ENCODE assay signal across 25 mouse cellular contexts in genomic region chr6:31183127-31183526, GRCm38 (mm10).
DNase-seq lines count a peak whose midpoint lies in the region; ATAC-seq and TF ChIP-seq lines count a peak whose summit lies in the region.
"Had no signal": no experiment of that assay in that cellular context is flagged by ENCODE, and none has a peak within 500 bp of the region (broad histone marks: within the 10 kb centered on the region; RNA-seq: fewer than 3 reads in every experiment).

No protein-coding gene starts in this region.

- no peak for ATAC-seq in lung, embryonic 14.5 days (ENCODE audit: insufficient read depth)
- ATAC-seq in liver, embryonic 16.5 days (ENCODE audit: low read depth), result peak; percentile 76
- no peak for ATAC-seq in forebrain, embryonic 11.5 days (replicated peaks; ENCODE audit: low FRiP score)
- ATAC-seq: forebrain, embryonic 13.5 days; lung, postnatal 0 days; Patski had no signal

- no peaks in the 10 kb centered on the region for H3K27me3 ChIP-seq in lung, embryonic 14.5 days (ENCODE audit: insufficient read depth, low read length)
- H3K27me3 ChIP-seq in liver, adult 2 months (ENCODE audit: control insufficient read depth, insufficient read depth, low read length), result no peaks in the 10 kb centered on the region
- H3K27me3 ChIP-seq in liver, embryonic 16.5 days (ENCODE audit: control insufficient read depth, insufficient read depth, low read depth, low read length), result no peaks in the 10 kb centered on the region
- no peaks in the 10 kb centered on the region for H3K27me3 ChIP-seq in thymus, adult 2 months (ENCODE audit: control insufficient read depth, insufficient read depth, low read length)
- H3K27me3 ChIP-seq in forebrain, embryonic 11.5 days (ENCODE audit: control insufficient read depth, insufficient read depth, low read length), result no peaks in the 10 kb centered on the region
- H3K27me3 ChIP-seq: CH12.LX; forebrain, embryonic 13.5 days; heart, embryonic 13.5 days; hindbrain, embryonic 15.5 days; midbrain, embryonic 12.5 days; neural tube, embryonic 15.5 days; Patski had no signal

- no peaks in the 10 kb centered on the region for H3K9me3 ChIP-seq in lung, embryonic 14.5 days (ENCODE audit: low read depth, low read length)
- no peaks in the 10 kb centered on the region for H3K9me3 ChIP-seq in liver, embryonic 16.5 days (replicated peaks; ENCODE audit: control insufficient read depth, low read length)
- no peaks in the 10 kb centered on the region for H3K9me3 ChIP-seq in forebrain, embryonic 11.5 days (ENCODE audit: control insufficient read depth, low read length)
- H3K9me3 ChIP-seq: forebrain, embryonic 13.5 days; G1E; hindbrain, embryonic 15.5 days; midbrain, embryonic 12.5 days; neural tube, embryonic 15.5 days had no signal

- DNase-seq in lung, embryonic 14.5 days, result peak; percentile 4
- DNase-seq in lung, postnatal 14 days, result no peak
- no peak for DNase-seq in liver, adult 2 months (ENCODE audit: extremely low read depth, low read depth, low spot score)
- no peak for DNase-seq in thymus, adult 2 months
- no peak for DNase-seq in spleen, postnatal 4 days (ENCODE audit: low spot score in 2 of 2)
- no peak for DNase-seq in forebrain, embryonic 11.5 days (ENCODE audit: low spot score)
- DNase-seq: adrenal gland, postnatal 36 days; B cell, adult 2 months; cerebellum, adult 11-12 months; cerebellum, postnatal 10 days; gastrocnemius, postnatal 10 days; heart, adult 11 months; kidney, adult 9 months; kidney, postnatal 14 days; right cerebral cortex, adult 18-20 months had no signal

- H3K79me2 ChIP-seq in liver, adult 2 months (ENCODE audit: control insufficient read depth, insufficient read depth, low read length), result peaks cover 37% of the 10 kb centered on the region; the same call in 1 of the 2 replicates

- 10% methylated on average over 5 of the region's 5 CpGs for WGBS in lung, embryonic 14.5 days
- 42% methylated on average over 5 of the region's 5 CpGs for WGBS in liver, adult 2 months
- 18% methylated on average over 5 of the region's 5 CpGs for WGBS in liver, embryonic 16.5 days (ENCODE audit: insufficient replicate concordance)
- 91% methylated on average over 5 of the region's 5 CpGs for WGBS in thymus, adult 2 months
- 47% methylated on average over 5 of the region's 5 CpGs for WGBS in forebrain, embryonic 11.5 days

- no peak overlapping the region for H3K9ac ChIP-seq in lung, embryonic 14.5 days
- H3K9ac ChIP-seq in liver, adult 2 months (ENCODE audit: low read depth, low read length), result no peak overlapping the region
- H3K9ac ChIP-seq in liver, embryonic 16.5 days (ENCODE audit: low read depth, low read length), result no peak overlapping the region
- no peak overlapping the region for H3K9ac ChIP-seq in forebrain, embryonic 11.5 days (ENCODE audit: low read length)
- H3K9ac ChIP-seq: forebrain, embryonic 13.5 days; heart, embryonic 13.5 days; hindbrain, embryonic 15.5 days; midbrain, embryonic 12.5 days; neural tube, embryonic 15.5 days had no signal

- TF ChIP-seq CTCF in lung, embryonic 14.5 days (IDR thresholded peaks at IDR 0.05; ENCODE audit: low read depth), result no peak
- no peak for TF ChIP-seq CTCF in liver, adult 2 months (IDR thresholded peaks at IDR 0.05; ENCODE audit: low read depth, low read length)
- TF ChIP-seq CTCF in thymus, adult 2 months (IDR thresholded peaks at IDR 0.05; ENCODE audit: borderline replicate concordance, control insufficient read depth, extremely low read depth, insufficient read depth, low read length, poor library complexity), result no peak

- H3K4me1 ChIP-seq in lung, embryonic 14.5 days (ENCODE audit: insufficient read depth), result no peaks in the 10 kb centered on the region
- peaks cover 37% of the 10 kb centered on the region for H3K4me1 ChIP-seq in liver, adult 2 months (ENCODE audit: control insufficient read depth, insufficient read depth, low read length)
- no peaks in the 10 kb centered on the region; the same call in 1 of the 2 replicates for H3K4me1 ChIP-seq in liver, embryonic 16.5 days (ENCODE audit: control insufficient read depth, low read depth, low read length)
- H3K4me1 ChIP-seq in thymus, adult 2 months (replicated peaks; ENCODE audit: control insufficient read depth, insufficient read depth, low read length), result peaks cover 8% of the 10 kb centered on the region
- H3K4me1 ChIP-seq in forebrain, embryonic 11.5 days (replicated peaks; ENCODE audit: control insufficient read depth, insufficient read depth, low read length), result no peaks in the 10 kb centered on the region
- H3K4me1 ChIP-seq: midbrain, embryonic 12.5 days; neural tube, embryonic 15.5 days had no signal

- no peak for TF ChIP-seq POLR2A in liver, adult 2 months (IDR thresholded peaks at IDR 0.05; ENCODE audit: extremely low read depth, insufficient read depth, low read length)
- no peak for TF ChIP-seq POLR2A in thymus, adult 2 months (IDR thresholded peaks at IDR 0.05; ENCODE audit: control insufficient read depth, extremely low read depth, insufficient read depth, low read length, poor library complexity)

- H3K4me2 ChIP-seq in lung, embryonic 14.5 days, result no peak overlapping the region
- H3K4me2 ChIP-seq in liver, embryonic 16.5 days (ENCODE audit: low read depth, low read length), result no peak overlapping the region
- no peak overlapping the region for H3K4me2 ChIP-seq in forebrain, embryonic 11.5 days (ENCODE audit: low read depth, low read length, severe bottlenecking)
- H3K4me2 ChIP-seq: forebrain, embryonic 13.5 days; heart, embryonic 13.5 days; hindbrain, embryonic 15.5 days; midbrain, embryonic 12.5 days; neural tube, embryonic 15.5 days had no signal

- H3K27ac ChIP-seq in lung, embryonic 14.5 days (ENCODE audit: low read depth), result no peak overlapping the region
- H3K27ac ChIP-seq in liver, adult 2 months (replicated peaks; ENCODE audit: insufficient read depth, low read depth, low read length), result peak overlapping the region; percentile 38; the same call in 1 of the 2 replicates
- no peak overlapping the region for H3K27ac ChIP-seq in liver, embryonic 16.5 days (ENCODE audit: low read length)
- H3K27ac ChIP-seq in thymus, adult 2 months (ENCODE audit: control insufficient read depth, insufficient read depth, low read length), result no peak overlapping the region
- no peak overlapping the region for H3K27ac ChIP-seq in forebrain, embryonic 11.5 days (ENCODE audit: low read depth, low read length)
- H3K27ac ChIP-seq: forebrain, embryonic 13.5 days; heart, embryonic 13.5 days; hindbrain, embryonic 15.5 days; midbrain, embryonic 12.5 days; neural tube, embryonic 15.5 days had no signal

- no peaks in the 10 kb centered on the region for H3K36me3 ChIP-seq in lung, embryonic 14.5 days (ENCODE audit: insufficient read depth)
- H3K36me3 ChIP-seq in liver, adult 2 months (ENCODE audit: control insufficient read depth, insufficient read depth, low read length), result peaks cover 13% of the 10 kb centered on the region; the same call in 1 of the 2 replicates
- no peaks in the 10 kb centered on the region for H3K36me3 ChIP-seq in liver, embryonic 16.5 days (ENCODE audit: control insufficient read depth, insufficient read depth)
- H3K36me3 ChIP-seq in thymus, adult 2 months (ENCODE audit: control insufficient read depth, insufficient read depth, low read length), result no peaks in the 10 kb centered on the region
- H3K36me3 ChIP-seq in forebrain, embryonic 11.5 days (ENCODE audit: control insufficient read depth, insufficient read depth, low read length), result no peaks in the 10 kb centered on the region
- H3K36me3 ChIP-seq: G1E; heart, embryonic 13.5 days; hindbrain, embryonic 15.5 days; midbrain, embryonic 12.5 days; neural tube, embryonic 15.5 days had no signal

- H3K4me3 ChIP-seq in lung, embryonic 14.5 days (ENCODE audit: low read depth, low read length), result no peak overlapping the region
- no peak overlapping the region for H3K4me3 ChIP-seq in liver, adult 2 months (ENCODE audit: insufficient read depth, low read depth, low read length)
- no peak overlapping the region for H3K4me3 ChIP-seq in liver, embryonic 16.5 days (ENCODE audit: low read depth, low read length)
- H3K4me3 ChIP-seq in thymus, adult 2 months (ENCODE audit: control insufficient read depth, insufficient read depth, low read length), result no peak overlapping the region
- no peak overlapping the region for H3K4me3 ChIP-seq in forebrain, embryonic 11.5 days (ENCODE audit: low read depth, low read length)
- H3K4me3 ChIP-seq: forebrain, embryonic 13.5 days; heart, embryonic 13.5 days; hindbrain, embryonic 15.5 days; midbrain, embryonic 12.5 days; neural tube, embryonic 15.5 days had no signal
